Mouse (Mus musculus): Measurements from ENCODE around the gene Cyp1b1. TPM values are rescaled to one million over a fixed set of nuclear protein-coding genes. Genes with fewer than 3 reads are reported as not detected.

Gene Cyp1b1
- polyA plus RNA-seq (2017; shearing (Covaris generic)) = under 1 TPM in 1 of 2 experiments, not detected in 1; 0.65 TPM

GRCm38 (mm10) chr17:79714931-79715637 is at the start of gene Cyp1b1:
Gene Cyp1b1 (minus strand): TSS chr17:79715061.

Other genes with a start within 250 kb of the Cyp1b1 start
- gene Rmdn2, start 103.2 kb downstream of the Cyp1b1 start, polyA plus RNA-seq (2017; shearing (Covaris generic)) = 1 to 10 TPM; 4.6 to 8.1 TPM
- gene Atl2, start 181.1 kb upstream of the Cyp1b1 start, polyA plus RNA-seq (2017; shearing (Covaris generic)) = 10 to 100 TPM; 25.0 to 27.8 TPM

Measured in inflammation-experienced regulatory T-cells (primary cell).